Mouse (Mus musculus): ENCODE results near the gene Hinfp. TPM values are rescaled to one million over a fixed set of nuclear protein-coding genes. Genes with fewer than 3 reads are reported as not detected.

Hinfp gene
- polyA plus RNA-seq (2011; ENCODE audit: insufficient read depth, insufficient read length, low replicate concordance, missing spikeins): 9.1 and 21.6 TPM in 2 replicates

DNA sequence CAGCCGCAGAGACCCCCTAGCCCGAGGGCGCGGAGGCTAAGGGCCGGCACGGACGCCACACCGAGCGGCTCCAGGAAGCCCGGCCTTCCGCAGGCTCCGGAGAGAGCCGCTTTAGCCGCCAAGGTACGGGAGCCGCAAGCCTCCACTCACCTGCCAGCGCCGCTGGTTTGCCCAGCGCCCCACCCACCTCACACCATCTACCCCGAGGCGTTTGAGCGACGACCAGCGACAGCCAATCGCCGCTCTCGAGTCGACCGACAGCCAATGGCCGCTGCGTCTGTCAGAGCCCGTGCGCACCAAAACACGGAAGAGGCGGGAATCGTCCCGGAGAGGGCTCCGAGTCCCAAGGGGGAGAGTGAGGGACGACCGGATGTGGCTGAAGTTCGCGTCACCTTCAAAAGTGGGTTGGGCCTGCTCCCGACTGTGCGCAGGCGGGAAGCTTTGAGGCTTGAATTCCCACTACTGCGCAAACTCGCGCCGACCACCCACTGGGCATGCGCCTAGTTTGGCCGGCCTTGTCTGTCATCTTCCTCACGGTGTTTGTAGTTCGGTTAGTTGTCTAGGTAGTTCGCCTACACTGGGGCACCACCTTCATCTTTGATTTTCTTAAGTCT lies at the start of gene Hinfp:
Hinfp (minus strand) TSS at position 206 of the 614 bp plus-strand sequence.
- TF ChIP-seq POLR2A (IDR thresholded peaks at IDR 0.05; ENCODE audit: borderline replicate concordance, control insufficient read depth, low read depth, low read length): peak; percentile 87; the same call in 1 of the 2 replicates
- TF ChIP-seq CTCF (IDR thresholded peaks at IDR 0.05; ENCODE audit: control insufficient read depth, insufficient read depth, low read length): no peak
- peak within 1 kb of the TSS; percentile 94 for H3K4me3 ChIP-seq (replicated peaks; ENCODE audit: control insufficient read depth, low read depth, low read length)
- peak within 1 kb of the TSS; percentile 86 for H3K27ac ChIP-seq (ENCODE audit: control insufficient read depth, insufficient read depth, low read depth, low read length, poor library complexity)
- WGBS: under 1% methylated on average over 54 of the region's 54 CpGs
- H3K4me1 ChIP-seq (ENCODE audit: control insufficient read depth, insufficient read depth, low read length): no peaks in the 10 kb centered on the region

DNA sequence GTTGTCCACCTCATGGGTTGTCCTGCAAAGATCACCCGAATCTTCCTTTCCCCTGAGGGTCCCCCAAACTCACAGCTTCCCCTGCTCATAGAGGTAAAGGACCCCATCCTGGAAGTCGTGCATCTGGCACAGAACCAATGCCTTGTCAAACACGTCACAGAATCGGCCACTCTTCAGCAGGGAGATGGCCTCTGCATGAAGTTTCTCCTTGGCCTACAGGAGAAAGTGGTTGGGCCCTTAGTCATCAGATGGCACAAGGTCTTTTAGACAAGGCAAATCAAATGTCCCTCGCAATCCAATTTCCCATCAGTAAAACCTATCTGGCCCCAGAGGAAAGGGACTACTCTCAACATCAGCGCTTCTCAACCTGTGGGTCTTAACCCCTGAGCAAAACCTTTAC lies 47.7 kb upstream of the Hinfp start:
- TF ChIP-seq POLR2A (IDR thresholded peaks at IDR 0.05; ENCODE audit: borderline replicate concordance, control insufficient read depth, low read depth, low read length) (no peak), CTCF (IDR thresholded peaks at IDR 0.05; ENCODE audit: control insufficient read depth, insufficient read depth, low read length) (no peak)
- WGBS: 90% methylated on average over 6 of the region's 6 CpGs
- Histone ChIP-seq H3K4me1 (ENCODE audit: control insufficient read depth, insufficient read depth, low read length) (no peaks in the 10 kb centered on the region), H3K4me3 (replicated peaks; ENCODE audit: control insufficient read depth, low read depth, low read length) (no peak overlapping the region), H3K27ac (ENCODE audit: control insufficient read depth, insufficient read depth, low read depth, low read length, poor library complexity) (no peak overlapping the region)

DNA sequence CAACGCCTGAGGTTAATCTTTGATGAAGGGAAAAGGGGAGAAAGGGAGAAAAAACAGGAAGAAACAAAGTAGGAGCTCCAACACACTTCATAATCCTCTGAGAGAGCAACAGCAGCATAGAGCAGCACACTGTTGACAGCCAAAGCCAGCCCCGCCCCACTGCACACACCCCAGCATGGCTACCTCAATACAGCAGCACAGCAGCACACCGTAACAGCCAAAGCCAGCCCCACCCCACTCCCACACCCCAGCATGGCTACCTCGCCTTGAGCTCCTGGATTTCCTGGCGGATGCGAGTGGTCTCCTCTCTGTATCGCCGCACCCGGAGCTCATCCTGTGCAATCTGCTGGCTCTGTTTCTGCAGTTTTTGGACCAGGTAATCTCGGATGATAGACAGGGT lies 46.9 kb upstream of the Hinfp start:
- Histone ChIP-seq H3K4me3 (replicated peaks; ENCODE audit: control insufficient read depth, low read depth, low read length) (no peak overlapping the region), H3K4me1 (ENCODE audit: control insufficient read depth, insufficient read depth, low read length) (no peaks in the 10 kb centered on the region), H3K27ac (ENCODE audit: control insufficient read depth, insufficient read depth, low read depth, low read length, poor library complexity) (no peak overlapping the region; the same call in 1 of the 2 replicates)
- WGBS: 87% methylated on average over 10 of the region's 10 CpGs
- TF ChIP-seq POLR2A (IDR thresholded peaks at IDR 0.05; ENCODE audit: borderline replicate concordance, control insufficient read depth, low read depth, low read length): no peak
- no peak for TF ChIP-seq CTCF (IDR thresholded peaks at IDR 0.05; ENCODE audit: control insufficient read depth, insufficient read depth, low read length)

DNA sequence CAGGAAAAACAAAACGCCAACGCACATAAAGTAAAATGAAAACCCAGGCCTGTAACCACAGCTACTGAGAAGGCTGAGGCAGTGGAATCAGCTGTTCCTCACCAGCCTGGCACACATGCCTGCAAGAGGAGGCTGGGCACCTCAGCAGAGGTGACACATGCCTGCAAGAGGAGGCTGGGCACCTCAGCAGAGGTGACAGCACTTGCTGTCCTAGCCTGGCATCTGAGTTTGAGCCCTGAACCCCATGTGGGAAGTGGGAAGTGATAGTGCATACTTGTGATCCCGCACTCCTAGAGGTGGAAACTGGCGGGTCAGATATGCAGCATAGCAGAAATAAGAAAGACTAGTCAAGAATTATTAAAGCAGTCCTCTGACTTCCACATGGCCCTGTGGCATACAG lies 45.9 kb upstream of the Hinfp start:
- H3K4me3 ChIP-seq (replicated peaks; ENCODE audit: control insufficient read depth, low read depth, low read length): no peak overlapping the region
- TF ChIP-seq POLR2A (IDR thresholded peaks at IDR 0.05; ENCODE audit: borderline replicate concordance, control insufficient read depth, low read depth, low read length) (no peak), CTCF (IDR thresholded peaks at IDR 0.05; ENCODE audit: control insufficient read depth, insufficient read depth, low read length) (no peak)
- H3K4me1 ChIP-seq (ENCODE audit: control insufficient read depth, insufficient read depth, low read length): no peaks in the 10 kb centered on the region
- WGBS: 90% methylated on average over 4 of the region's 4 CpGs
- no peak overlapping the region for H3K27ac ChIP-seq (ENCODE audit: control insufficient read depth, insufficient read depth, low read depth, low read length, poor library complexity)

DNA sequence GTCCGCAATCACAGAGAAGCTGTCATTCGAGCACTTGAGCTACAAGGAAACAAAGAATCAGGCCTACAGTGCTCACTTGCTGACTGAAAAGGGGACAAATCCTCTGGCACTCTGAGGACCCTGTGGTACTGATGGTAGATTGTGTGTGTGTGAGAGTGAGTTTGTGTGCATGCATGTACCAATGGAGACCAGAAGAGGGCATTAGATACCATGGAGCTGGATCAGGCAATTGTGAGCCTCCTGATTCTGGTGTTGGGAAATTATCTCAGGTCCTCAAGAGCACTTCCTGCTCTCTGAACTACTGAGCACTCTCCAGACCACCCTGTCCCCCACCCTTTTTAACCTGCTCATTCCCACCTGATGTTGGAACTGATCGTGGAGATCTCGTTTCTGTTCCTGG lies 43.1 kb upstream of the Hinfp start:
- TF ChIP-seq CTCF (IDR thresholded peaks at IDR 0.05; ENCODE audit: control insufficient read depth, insufficient read depth, low read length): no peak
- TF ChIP-seq POLR2A (IDR thresholded peaks at IDR 0.05; ENCODE audit: borderline replicate concordance, control insufficient read depth, low read depth, low read length): no peak
- 90% methylated on average over 4 of the region's 4 CpGs for WGBS
- Histone ChIP-seq H3K27ac (ENCODE audit: control insufficient read depth, insufficient read depth, low read depth, low read length, poor library complexity) (no peak overlapping the region), H3K4me3 (replicated peaks; ENCODE audit: control insufficient read depth, low read depth, low read length) (no peak overlapping the region), H3K4me1 (ENCODE audit: control insufficient read depth, insufficient read depth, low read length) (no peaks in the 10 kb centered on the region)

DNA sequence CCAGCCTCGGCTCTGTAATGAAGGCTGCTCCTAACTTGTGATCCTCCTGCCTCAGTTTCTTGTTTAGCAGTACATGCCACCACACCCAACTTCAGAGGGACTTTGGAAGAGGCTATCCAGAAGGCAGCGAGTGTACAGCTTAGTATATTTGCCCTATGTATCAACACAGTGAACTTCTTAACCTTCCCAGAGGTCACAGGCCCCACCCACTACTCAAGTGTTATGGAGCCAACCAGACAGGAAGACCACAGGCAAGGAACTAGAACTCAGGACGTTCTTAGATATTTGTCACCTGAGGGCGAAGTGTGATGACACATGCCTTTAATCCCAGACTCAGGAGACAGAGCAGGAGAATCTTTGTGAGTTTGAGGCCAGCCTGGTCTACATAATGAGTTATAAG lies 42.1 kb upstream of the Hinfp start:
- 76% methylated on average over 4 of the region's 4 CpGs for WGBS
- no peak for TF ChIP-seq POLR2A (IDR thresholded peaks at IDR 0.05; ENCODE audit: borderline replicate concordance, control insufficient read depth, low read depth, low read length)
- TF ChIP-seq CTCF (IDR thresholded peaks at IDR 0.05; ENCODE audit: control insufficient read depth, insufficient read depth, low read length): no peak
- H3K4me3 ChIP-seq (replicated peaks; ENCODE audit: control insufficient read depth, low read depth, low read length): no peak overlapping the region
- no peak overlapping the region for H3K27ac ChIP-seq (ENCODE audit: control insufficient read depth, insufficient read depth, low read depth, low read length, poor library complexity)
- no peaks in the 10 kb centered on the region for H3K4me1 ChIP-seq (ENCODE audit: control insufficient read depth, insufficient read depth, low read length)

DNA sequence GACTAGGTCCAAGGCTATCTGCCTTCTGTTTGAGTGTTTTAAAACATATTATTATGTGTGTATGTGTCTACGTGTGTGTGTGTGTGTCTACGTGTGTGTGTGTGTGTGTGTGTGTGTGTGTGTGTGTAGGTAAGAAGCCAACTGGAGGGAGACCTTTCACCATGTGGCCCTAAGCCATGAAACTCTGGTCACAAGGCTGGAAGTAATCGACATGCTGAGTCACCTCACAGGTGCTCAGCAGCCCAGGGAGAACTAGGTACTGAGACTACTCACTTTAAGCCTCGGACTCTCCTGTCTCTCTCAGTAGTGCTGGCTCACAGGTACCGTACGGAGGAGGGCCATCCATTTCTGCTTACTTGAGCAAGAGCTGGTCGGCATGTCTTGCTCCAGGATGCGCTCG lies 41.7 kb upstream of the Hinfp start:
- WGBS: 87% methylated on average over 9 of the region's 9 CpGs
- Histone ChIP-seq H3K27ac (ENCODE audit: control insufficient read depth, insufficient read depth, low read depth, low read length, poor library complexity) (no peak overlapping the region), H3K4me3 (replicated peaks; ENCODE audit: control insufficient read depth, low read depth, low read length) (no peak overlapping the region), H3K4me1 (ENCODE audit: control insufficient read depth, insufficient read depth, low read length) (no peaks in the 10 kb centered on the region)
- no peak for TF ChIP-seq CTCF (IDR thresholded peaks at IDR 0.05; ENCODE audit: control insufficient read depth, insufficient read depth, low read length)
- TF ChIP-seq POLR2A (IDR thresholded peaks at IDR 0.05; ENCODE audit: borderline replicate concordance, control insufficient read depth, low read depth, low read length): no peak

DNA sequence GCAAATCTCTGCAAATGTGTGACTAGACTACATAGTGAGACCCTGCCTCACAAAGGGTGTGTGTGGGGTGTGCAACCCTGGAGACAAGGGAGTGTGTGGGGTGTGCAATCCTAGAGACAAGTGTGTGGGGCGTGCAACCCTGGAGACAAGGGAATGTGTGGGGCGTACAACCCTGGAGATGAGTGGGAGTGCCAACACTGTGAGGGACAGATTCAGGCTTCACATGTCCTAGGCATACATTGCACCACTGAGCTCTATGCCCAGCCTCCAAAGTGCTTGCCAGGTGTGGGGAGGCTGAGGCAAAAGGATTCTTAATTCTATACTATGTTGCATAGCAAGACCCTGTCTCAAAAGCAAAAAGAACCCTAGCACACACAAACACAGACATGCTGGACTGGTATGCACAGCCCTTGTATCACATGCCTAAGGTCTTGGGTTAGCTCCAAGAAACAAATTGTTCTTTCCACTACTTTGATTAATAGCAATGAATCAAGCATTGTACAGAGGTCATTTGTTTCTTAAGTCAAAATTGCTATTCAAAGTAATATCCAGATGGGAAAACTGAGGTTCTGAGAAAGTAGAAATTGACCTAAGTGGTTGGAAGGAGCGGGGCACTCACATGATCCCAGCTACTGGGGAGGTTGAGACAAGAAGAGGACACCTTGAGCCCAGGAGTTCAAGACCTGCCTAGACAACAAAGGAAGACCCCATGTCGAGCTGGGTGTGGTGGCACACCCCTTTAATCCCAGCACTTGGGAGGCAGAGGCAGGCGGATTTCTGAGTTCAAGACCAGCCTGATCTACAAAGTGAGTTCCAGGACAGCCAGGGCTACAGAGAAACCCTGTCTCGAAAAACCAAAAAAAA lies 40.3 kb upstream of the Hinfp start:
- H3K4me3 ChIP-seq (replicated peaks; ENCODE audit: control insufficient read depth, low read depth, low read length): no peak overlapping the region
- H3K4me1 ChIP-seq (ENCODE audit: control insufficient read depth, insufficient read depth, low read length): no peaks in the 10 kb centered on the region
- H3K27ac ChIP-seq (ENCODE audit: control insufficient read depth, insufficient read depth, low read depth, low read length, poor library complexity): no peak overlapping the region

More for the DNA sequence above, 40.3 kb upstream of the Hinfp start:
- 87% methylated on average over 6 of the region's 6 CpGs for WGBS
- TF ChIP-seq CTCF (IDR thresholded peaks at IDR 0.05; ENCODE audit: control insufficient read depth, insufficient read depth, low read length): no peak
- TF ChIP-seq POLR2A (IDR thresholded peaks at IDR 0.05; ENCODE audit: borderline replicate concordance, control insufficient read depth, low read depth, low read length): no peak

Measured in bone marrow, adult 2 months (tissue).